Mouse (Mus musculus) hindbrain, postnatal 0 days (tissue): ENCODE results near the gene Pou3f3. TPM values are rescaled to one million over a fixed set of nuclear protein-coding genes. Genes with fewer than 3 reads are reported as not detected.
A peak's percentile ranks its signal among the peaks of the same experiment; 100 is the strongest.

ENCODE experiments used
- ATAC-seq: fragments of 200-750 bp; cut with Nextera tagmentation; 2 replicates; pipeline ENCODE4 v1.8.0; 2017; ENCODE audit warnings: mild to moderate bottlenecking, moderate TSS enrichment, moderate library complexity
- DNase-seq: peaks from one replicate; pipeline ENCODE4 v3.0.0-alpha.2; 2015; ENCODE audit warnings: low spot score
- H3K27ac ChIP-seq: fragments of 300-500 bp; sonication (generic); 2 replicates; pipeline ENCODE4 v1.5.1; 2014; ENCODE audit warnings: mild to moderate bottlenecking
- H3K27me3 ChIP-seq: fragments of 300-500 bp; sonication (generic); 2 replicates; pipeline ENCODE4 v1.6.1; 2014; ENCODE audit warnings: low read length, mixed read lengths; ENCODE audit not compliant: insufficient read depth
- H3K36me3 ChIP-seq: fragments of 300-500 bp; sonication (generic); 2 replicates; pipeline ENCODE4 v1.6.1; 2014; ENCODE audit warnings: low read length, mixed read lengths; ENCODE audit not compliant: insufficient read depth
- H3K4me1 ChIP-seq: fragments of 300-500 bp; sonication (generic); 2 replicates; pipeline ENCODE4 v1.6.1; 2014; ENCODE audit warnings: antibody characterized with exemption, low read length, mixed read lengths; ENCODE audit not compliant: insufficient read depth
- H3K4me2 ChIP-seq: fragments of 300-500 bp; sonication (generic); 2 replicates; pipeline ENCODE4 v1.6.1; 2014; ENCODE audit warnings: low read depth, mild to moderate bottlenecking, low read length, moderate library complexity, mixed read lengths
- H3K4me3 ChIP-seq: fragments of 300-500 bp; sonication (generic); 2 replicates; pipeline ENCODE4 v1.5.1; 2014; ENCODE audit warnings: low read length
- H3K9ac ChIP-seq: fragments of 300-500 bp; sonication (generic); replicated peaks from 2 replicates; pipeline ENCODE4 v1.6.1; 2014; ENCODE audit warnings: mild to moderate bottlenecking, low read length, moderate library complexity, mixed read lengths
- H3K9me3 ChIP-seq: fragments of 300-500 bp; sonication (generic); 2 replicates; pipeline ENCODE4 v1.6.1; 2016; ENCODE audit warnings: low read length, mixed read lengths
- CTCF ChIP-seq: IDR thresholded peaks from 2 replicates; pipeline ENCODE4 v1.5.1; 2016; ENCODE audit warnings: antibody characterized with exemption, control low read depth, low read depth
- WGBS: fragments of 180-500 bp; shearing (Covaris S2); extraction: QIAGEN DNeasy Blood & Tissue Kit; methylation state at CpG from one replicate; pipeline ENCODE4 v1.1.7; 2014; 5-methylcytosine and 5-hydroxymethylcytosine counted together
- polyA plus RNA-seq: library from polyadenylated mRNA; unstranded; fragments of >200 nt; fragmentation: Nextera tagmentation; extraction: Ambion mirVana; gene quantifications from 2 replicates; pipeline ENCODE4 v1.2.1, GENCODE M21; 2015
- total RNA-seq: library from RNA; depleted of rRNA; stranded (reverse); fragments of >200 nt; gene quantifications from 2 replicates; pipeline ENCODE4 v1.2.3, GENCODE M21; 2014

The Pou3f3 gene
- total and polyA plus RNA-seq, 2 experiments from 2014 or later: 10.3 to 30.7 TPM

GRCm38 (mm10) chr1:42713104-42713932, 17.8 kb downstream of the Pou3f3 start:
- peak; percentile 73 for DNase-seq

GRCm38 (mm10) chr1:42714016-42714931, 18.7 kb downstream of the Pou3f3 start:
- H3K4me1 ChIP-seq: no peaks in the 10 kb centered on the region; the same call in 1 of the 2 replicates
- H3K27ac ChIP-seq: peak overlapping the region; percentile 65
- peak overlapping the region; percentile 67 for H3K4me2 ChIP-seq
- ATAC-seq: peak; percentile 79
- H3K9me3 ChIP-seq: no peaks in the 10 kb centered on the region
- H3K4me3 ChIP-seq: peak overlapping the region; percentile 45
- 5% methylated on average over 26 of the region's 31 CpGs for WGBS
- H3K27me3 ChIP-seq: peaks cover 6% of the 10 kb centered on the region; the same call in 1 of the 2 replicates
- peak overlapping the region; percentile 54 for H3K9ac ChIP-seq
- TF ChIP-seq CTCF: peak; percentile 73
- DNase-seq: peak; percentile 88
- no peaks in the 10 kb centered on the region for H3K36me3 ChIP-seq

More at GRCm38 (mm10) chr1:42713104-42713932, 17.8 kb downstream of the Pou3f3 start:
- Histone ChIP-seq H3K9ac (peak overlapping the region; percentile 54), H3K27ac (peak overlapping the region; percentile 65), H3K27me3 (peaks cover 6% of the 10 kb centered on the region; the same call in 1 of the 2 replicates), H3K9me3 (no peaks in the 10 kb centered on the region), H3K4me1 (no peaks in the 10 kb centered on the region; the same call in 1 of the 2 replicates), H3K4me3 (peak overlapping the region; percentile 45), H3K4me2 (peak overlapping the region; percentile 67), H3K36me3 (no peaks in the 10 kb centered on the region)
- 1% methylated on average over 46 of the region's 46 CpGs for WGBS
- no peak for TF ChIP-seq CTCF
- peak; percentile 47 for ATAC-seq

- Histone ChIP-seq H3K9ac (no peak overlapping the region), H3K9me3 (no peaks in the 10 kb centered on the region), H3K27ac (no peak overlapping the region), H3K4me2 (no peak overlapping the region), H3K4me1 (no peaks in the 10 kb centered on the region), H3K4me3 (no peak overlapping the region), H3K27me3 (no peaks in the 10 kb centered on the region), H3K36me3 (no peaks in the 10 kb centered on the region)
- 17% methylated on average over 5 of the region's 5 CpGs for WGBS
- ATAC-seq (0 out of 2 replicates have a peak, but pooled peaks have one; percentile 28), DNase-seq (no peak)
- TF ChIP-seq CTCF: peak; percentile 50
These were observed 23.0 kb downstream of the Pou3f3 start for GRCm38 (mm10) chr1:42718549-42718948.

GRCm38 (mm10) chr1:42721353-42721752, 25.8 kb downstream of the Pou3f3 start:
- H3K27me3 ChIP-seq: no peaks in the 10 kb centered on the region
- H3K36me3 ChIP-seq: no peaks in the 10 kb centered on the region
- H3K9ac ChIP-seq: no peak overlapping the region
- no peaks in the 10 kb centered on the region for H3K4me1 ChIP-seq
- no peak overlapping the region for H3K4me2 ChIP-seq
- no peak for ATAC-seq
- no peak overlapping the region for H3K4me3 ChIP-seq
- no peak for DNase-seq
- H3K27ac ChIP-seq: no peak overlapping the region
- no peak for TF ChIP-seq CTCF
- 59% methylated on average over 5 of the region's 5 CpGs for WGBS
- H3K9me3 ChIP-seq: no peaks in the 10 kb centered on the region

GRCm38 (mm10) chr1:42723769-42724300, 28.3 kb downstream of the Pou3f3 start:
- Histone ChIP-seq H3K27me3 (no peaks in the 10 kb centered on the region), H3K4me3 (no peak overlapping the region), H3K4me1 (no peaks in the 10 kb centered on the region), H3K36me3 (no peaks in the 10 kb centered on the region), H3K9me3 (no peaks in the 10 kb centered on the region), H3K27ac (no peak overlapping the region), H3K4me2 (no peak overlapping the region), H3K9ac (no peak overlapping the region)
- no peak for DNase-seq
- WGBS: 82% methylated on average over 1 of the region's 1 CpGs
- TF ChIP-seq CTCF: no peak
- ATAC-seq: no peak

GRCm38 (mm10) chr1:42724881-42725280, 29.3 kb downstream of the Pou3f3 start:
- no peak overlapping the region for H3K4me3 ChIP-seq
- no peak overlapping the region for H3K27ac ChIP-seq
- no peak for TF ChIP-seq CTCF
- ATAC-seq (no peak), DNase-seq (no peak)
- no peaks in the 10 kb centered on the region for H3K27me3 ChIP-seq
- no peaks in the 10 kb centered on the region for H3K4me1 ChIP-seq
- WGBS: 92% methylated on average over 2 of the region's 2 CpGs
- no peaks in the 10 kb centered on the region for H3K9me3 ChIP-seq
- H3K9ac ChIP-seq: no peak overlapping the region
- H3K36me3 ChIP-seq: no peaks in the 10 kb centered on the region
- H3K4me2 ChIP-seq: no peak overlapping the region
